Mouse (Mus musculus) kidney, embryonic 16.5 days (tissue): ENCODE measurements around the gene Tnfrsf13b. TPM values are rescaled to one million over a fixed set of nuclear protein-coding genes. Genes with fewer than 3 reads are reported as not detected.
A peak's percentile ranks its signal among the peaks of the same experiment; 100 is the strongest.

Source experiments
- ATAC-seq: fragments of 200-750 bp; cut with Nextera tagmentation; 2 replicates; pipeline ENCODE4 v1.8.0; 2017; ENCODE audit warnings: moderate TSS enrichment; ENCODE audit not compliant: low FRiP score, low TSS enrichment
- H3K27ac ChIP-seq: fragments of 300-500 bp; sonication (generic); 2 replicates; pipeline ENCODE4 v1.5.1; 2014; ENCODE audit warnings: low read length
- H3K27me3 ChIP-seq: fragments of 300-500 bp; sonication (generic); 2 replicates; pipeline ENCODE4 v1.6.1; 2014; ENCODE audit warnings: low read length, control low read depth, mixed read lengths; ENCODE audit not compliant: insufficient read depth
- H3K36me3 ChIP-seq: fragments of 300-500 bp; sonication (generic); 2 replicates; pipeline ENCODE4 v1.6.1; 2014; ENCODE audit warnings: low read length, control low read depth, mixed read lengths; ENCODE audit not compliant: insufficient read depth
- H3K4me1 ChIP-seq: fragments of 300-500 bp; sonication (generic); 2 replicates; pipeline ENCODE4 v1.6.1; 2014; ENCODE audit warnings: low read length, control low read depth, mixed read lengths; ENCODE audit not compliant: insufficient read depth
- H3K4me2 ChIP-seq: fragments of 300-500 bp; sonication (generic); replicated peaks from 2 replicates; pipeline ENCODE4 v1.6.1; 2014; ENCODE audit warnings: low read depth, low read length
- H3K4me3 ChIP-seq: fragments of 300-500 bp; sonication (generic); 2 replicates; pipeline ENCODE4 v1.5.1; 2014; ENCODE audit warnings: mild to moderate bottlenecking, low read length
- H3K9ac ChIP-seq: fragments of 300-500 bp; sonication (generic); replicated peaks from 2 replicates; pipeline ENCODE4 v1.6.1; 2014; ENCODE audit warnings: low read length
- H3K9me3 ChIP-seq: fragments of 300-500 bp; sonication (generic); 2 replicates; pipeline ENCODE4 v1.6.1; 2016; ENCODE audit warnings: low read length, control low read depth
- WGBS: fragments of 180-500 bp; shearing (Covaris S2); extraction: QIAGEN DNeasy Blood & Tissue Kit; methylation state at CpG from one replicate; pipeline ENCODE4 v1.1.7; 2014; 5-methylcytosine and 5-hydroxymethylcytosine counted together
- polyA plus RNA-seq: library from polyadenylated mRNA; unstranded; fragments of >200 nt; fragmentation: Nextera tagmentation; extraction: Ambion mirVana; gene quantifications from 2 replicates; pipeline ENCODE4 v1.2.1, GENCODE M21; 2015

Tnfrsf13b gene
- polyA plus RNA-seq, 1 experiment from 2014 or later, result 1.8 TPM

- ATAC-seq, result no peak
- no peak overlapping the region for H3K9ac ChIP-seq
- 51% methylated on average over 8 of the region's 8 CpGs for WGBS
These were observed 19.0 kb downstream of the Tnfrsf13b start for GRCm38 (mm10) chr11:61145551-61145950.

GRCm38 (mm10) chr11:61146645-61147299, 20.2 kb downstream of the Tnfrsf13b start:
- H3K4me3 ChIP-seq, result peak overlapping the region; percentile 47
- no peaks in the 10 kb centered on the region for H3K9me3 ChIP-seq
- 16% methylated on average over 20 of the region's 20 CpGs for WGBS
- no peak overlapping the region for H3K27ac ChIP-seq
- H3K36me3 ChIP-seq, result peaks cover 4% of the 10 kb centered on the region; the same call in 1 of the 2 replicates
- ATAC-seq, result peak; percentile 46; the same call in 1 of the 2 replicates
- peaks cover 4% of the 10 kb centered on the region for H3K4me1 ChIP-seq
- peak overlapping the region; percentile 58 for H3K9ac ChIP-seq
- peaks cover 12% of the 10 kb centered on the region; the same call in 1 of the 2 replicates for H3K27me3 ChIP-seq
- H3K4me2 ChIP-seq, result peak overlapping the region; percentile 74

More at GRCm38 (mm10) chr11:61145551-61145950, 19.0 kb downstream of the Tnfrsf13b start:
- H3K4me3 ChIP-seq, result no peak overlapping the region
- peaks cover 4% of the 10 kb centered on the region for H3K4me1 ChIP-seq
- no peaks in the 10 kb centered on the region for H3K36me3 ChIP-seq
- no peak overlapping the region for H3K27ac ChIP-seq
- no peaks in the 10 kb centered on the region for H3K9me3 ChIP-seq
- H3K4me2 ChIP-seq, result no peak overlapping the region
- peaks cover 12% of the 10 kb centered on the region; the same call in 1 of the 2 replicates for H3K27me3 ChIP-seq

- no peak overlapping the region for H3K27ac ChIP-seq
- H3K36me3 ChIP-seq, result peaks cover 9% of the 10 kb centered on the region; the same call in 1 of the 2 replicates
- peaks cover 12% of the 10 kb centered on the region; the same call in 1 of the 2 replicates for H3K27me3 ChIP-seq
- 4% methylated on average over 32 of the region's 32 CpGs for WGBS
- peaks cover 4% of the 10 kb centered on the region for H3K4me1 ChIP-seq
- H3K9me3 ChIP-seq, result no peaks in the 10 kb centered on the region
- peak overlapping the region; percentile 58 for H3K9ac ChIP-seq
- ATAC-seq, result peak; percentile 65
- H3K4me3 ChIP-seq, result peak overlapping the region; percentile 47
- H3K4me2 ChIP-seq, result peak overlapping the region; percentile 74
These were observed 20.7 kb downstream of the Tnfrsf13b start for GRCm38 (mm10) chr11:61147300-61147683.

- Histone ChIP-seq H3K36me3 (peaks cover 36% of the 10 kb centered on the region), H3K9me3 (no peaks in the 10 kb centered on the region), H3K4me3 (no peak overlapping the region), H3K9ac (no peak overlapping the region), H3K27ac (no peak overlapping the region), H3K4me2 (no peak overlapping the region), H3K27me3 (peaks cover 12% of the 10 kb centered on the region; the same call in 1 of the 2 replicates), H3K4me1 (peaks cover 4% of the 10 kb centered on the region)
- no peak for ATAC-seq
- 77% methylated on average over 6 of the region's 6 CpGs for WGBS
These were observed 23.9 kb downstream of the Tnfrsf13b start for GRCm38 (mm10) chr11:61150233-61151001.

- H3K36me3 ChIP-seq, result peaks cover 89% of the 10 kb centered on the region
- H3K27ac ChIP-seq, result no peak overlapping the region
- H3K4me1 ChIP-seq, result no peaks in the 10 kb centered on the region
- no peak overlapping the region for H3K4me2 ChIP-seq
- no peak overlapping the region for H3K4me3 ChIP-seq
- no peaks in the 10 kb centered on the region for H3K27me3 ChIP-seq
- no peaks in the 10 kb centered on the region for H3K9me3 ChIP-seq
- no peak overlapping the region for H3K9ac ChIP-seq
- no peak for ATAC-seq
- WGBS, result 94% methylated on average over 2 of the region's 2 CpGs
These were observed 29.2 kb downstream of the Tnfrsf13b start for GRCm38 (mm10) chr11:61155727-61156126.

- no peak overlapping the region for H3K4me2 ChIP-seq
- no peaks in the 10 kb centered on the region for H3K27me3 ChIP-seq
- H3K27ac ChIP-seq, result no peak overlapping the region
- no peaks in the 10 kb centered on the region for H3K9me3 ChIP-seq
- H3K9ac ChIP-seq, result no peak overlapping the region
- WGBS, result 81% methylated on average over 3 of the region's 3 CpGs
- no peak overlapping the region for H3K4me3 ChIP-seq
- no peaks in the 10 kb centered on the region for H3K4me1 ChIP-seq
- H3K36me3 ChIP-seq, result peaks cover 100% of the 10 kb centered on the region
- no peak for ATAC-seq
These were observed 31.6 kb downstream of the Tnfrsf13b start for GRCm38 (mm10) chr11:61158141-61158540.

DNA sequence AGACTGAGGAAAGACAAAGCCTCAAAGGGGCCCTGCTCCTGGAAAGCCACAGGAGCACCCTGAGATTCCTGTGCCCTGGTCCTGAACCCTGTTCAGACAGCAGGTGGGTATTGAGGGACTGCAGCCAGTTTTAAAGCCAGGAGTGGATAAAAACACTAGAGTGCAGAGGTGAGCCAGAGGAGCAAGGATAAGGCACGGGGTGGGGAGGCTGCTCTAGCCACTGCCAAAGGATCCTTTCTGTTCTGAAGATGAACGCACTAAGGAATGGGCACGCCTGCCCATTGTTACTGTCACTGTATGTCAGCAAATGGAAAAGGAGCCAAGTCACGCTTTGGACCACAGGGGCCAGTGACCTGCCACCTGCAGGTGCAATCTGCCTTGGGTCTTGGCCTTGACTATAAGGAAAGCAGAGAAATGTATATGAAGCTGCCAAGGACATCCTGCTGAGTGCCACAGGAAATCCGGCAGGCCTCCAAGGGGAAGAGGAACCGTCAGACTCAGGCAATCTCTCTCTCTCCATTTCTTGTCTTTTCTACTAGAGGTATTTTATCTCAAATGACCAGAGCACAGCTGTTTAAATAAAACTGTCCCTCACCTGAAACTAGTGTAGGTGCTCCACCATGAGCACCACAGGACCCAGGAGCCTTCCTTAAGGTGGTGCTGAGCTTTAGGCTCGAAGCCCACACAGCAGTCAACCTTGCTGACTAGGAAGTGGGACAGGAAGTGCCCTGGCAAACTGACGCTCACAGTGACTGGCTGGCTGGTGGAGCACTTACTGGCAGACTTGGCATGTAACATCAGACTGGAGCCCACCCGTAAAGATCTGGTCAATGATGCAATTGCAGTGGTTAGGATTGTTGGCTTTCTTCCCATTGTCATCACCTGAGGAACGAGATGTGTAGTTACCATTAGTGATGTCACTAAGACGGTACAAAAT, 33.5 kb downstream of the Tnfrsf13b start:
- 73% methylated on average over 11 of the region's 11 CpGs for WGBS
- no peaks in the 10 kb centered on the region for H3K9me3 ChIP-seq
- no peaks in the 10 kb centered on the region for H3K4me1 ChIP-seq
- H3K36me3 ChIP-seq, result peaks cover 100% of the 10 kb centered on the region
- no peaks in the 10 kb centered on the region for H3K27me3 ChIP-seq
- H3K4me2 ChIP-seq, result no peak overlapping the region
- no peak for ATAC-seq
- H3K4me3 ChIP-seq, result no peak overlapping the region
- no peak overlapping the region for H3K27ac ChIP-seq
- H3K9ac ChIP-seq, result no peak overlapping the region

DNA sequence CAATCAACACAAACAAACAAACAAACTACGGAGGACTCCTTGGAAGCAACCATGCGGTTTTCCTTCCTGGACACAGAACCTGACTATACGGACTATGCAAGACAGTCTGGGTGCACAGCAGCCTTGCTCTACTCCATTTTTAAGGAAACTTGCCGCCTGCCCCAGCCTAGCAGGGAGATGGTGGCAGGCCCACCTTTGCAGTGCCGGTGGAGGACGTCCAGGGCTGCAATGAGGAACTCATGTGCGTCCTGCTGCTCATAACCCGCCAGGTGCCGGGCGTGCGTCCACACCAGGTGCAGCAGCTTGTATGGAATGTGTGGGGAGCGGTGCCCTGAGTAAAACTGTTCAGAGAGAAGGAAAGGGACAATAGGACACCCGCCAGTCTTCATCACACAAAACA, 34.6 kb downstream of the Tnfrsf13b start:
- ATAC-seq, result no peak
- Histone ChIP-seq H3K9me3 (no peaks in the 10 kb centered on the region), H3K36me3 (peaks cover 95% of the 10 kb centered on the region), H3K4me2 (no peak overlapping the region), H3K27me3 (no peaks in the 10 kb centered on the region), H3K27ac (no peak overlapping the region), H3K4me3 (no peak overlapping the region), H3K9ac (no peak overlapping the region), H3K4me1 (no peaks in the 10 kb centered on the region)
- 89% methylated on average over 13 of the region's 13 CpGs for WGBS

DNA sequence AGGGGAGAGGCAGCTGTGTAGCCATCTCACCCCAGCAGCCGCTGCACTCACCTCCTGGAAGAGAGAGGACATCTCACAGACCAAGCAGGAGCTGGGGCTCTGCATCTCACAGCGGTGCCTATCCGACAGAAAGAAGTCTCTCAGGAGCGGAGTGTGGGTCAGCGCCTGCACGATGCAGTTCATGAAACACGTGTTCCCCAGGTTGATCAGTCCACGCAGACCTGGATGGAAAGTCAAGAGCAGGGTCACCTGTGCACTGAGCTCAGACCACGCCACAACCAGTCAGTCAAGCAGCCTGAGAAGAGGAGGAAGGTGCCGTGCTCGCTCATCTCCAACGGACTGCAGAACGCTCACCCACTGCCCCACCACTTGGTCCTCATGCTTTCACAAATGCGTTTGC, 36.2 kb downstream of the Tnfrsf13b start:
- peaks cover 95% of the 10 kb centered on the region for H3K36me3 ChIP-seq
- no peak overlapping the region for H3K27ac ChIP-seq
- H3K27me3 ChIP-seq, result no peaks in the 10 kb centered on the region
- H3K9me3 ChIP-seq, result no peaks in the 10 kb centered on the region
- H3K4me2 ChIP-seq, result no peak overlapping the region
- no peaks in the 10 kb centered on the region for H3K4me1 ChIP-seq
- no peak overlapping the region for H3K9ac ChIP-seq
- 91% methylated on average over 14 of the region's 14 CpGs for WGBS
- ATAC-seq, result no peak
- H3K4me3 ChIP-seq, result no peak overlapping the region
